Mouse (Mus musculus) MEL (cell line): ENCODE measurements around the gene Slc35e3. TPM values are rescaled to one million over a fixed set of nuclear protein-coding genes. Genes with fewer than 3 reads are reported as not detected.

Experiments
- DNase-seq: peaks from one replicate; pipeline ENCODE4 v3.0.0; 2011; ENCODE audit warnings: low read depth, low spot score
- H3K27ac ChIP-seq: 2 replicates; pipeline ENCODE4 v1.5.1; 2012; ENCODE audit warnings: low read depth, mild to moderate bottlenecking, control low read depth, low read length, moderate library complexity; ENCODE audit not compliant: control insufficient read depth
- H3K27me3 ChIP-seq, 2 experiments: fragments of 150-350 bp in 1 of 2; sonication (generic) in 1 of 2; 2 replicates each; pipeline ENCODE4 v1.6.1; 2012; ENCODE audit warnings: low read length in 2 of 2, mild to moderate bottlenecking in 2 of 2, improper control_type of control experiment in 1 of 2, moderate library complexity in 1 of 2; ENCODE audit not compliant: insufficient read depth in 2 of 2, control insufficient read depth in 1 of 2
- H3K36me3 ChIP-seq, 2 experiments: 2 replicates each; pipeline ENCODE4 v1.6.1; 2012 to 2014; ENCODE audit warnings: low read length in 2 of 2, improper control_type of control experiment in 1 of 2, inconsistent platforms in 1 of 2, mild to moderate bottlenecking in 1 of 2; ENCODE audit not compliant: insufficient read depth in 2 of 2, control insufficient read depth in 1 of 2
- H3K4me1 ChIP-seq, 2 experiments: fragments of 150-350 bp in 1 of 2; sonication (generic) in 1 of 2; 2 replicates each; pipeline ENCODE4 v1.6.1; 2012; ENCODE audit warnings: low read length in 2 of 2, improper control_type of control experiment in 1 of 2, mild to moderate bottlenecking in 1 of 2; ENCODE audit not compliant: insufficient read depth in 2 of 2, control insufficient read depth in 1 of 2
- H3K4me3 ChIP-seq, 2 experiments: fragments of 150-350 bp in 1 of 2; sonication (generic) in 1 of 2; 2 replicates each; pipeline ENCODE4 v1.5.1; 2012; ENCODE audit warnings: low read depth in 2 of 2, low read length in 2 of 2, mild to moderate bottlenecking in 2 of 2, moderate library complexity in 2 of 2, control low read depth in 1 of 2, improper control_type of control experiment in 1 of 2; ENCODE audit not compliant: control insufficient read depth in 1 of 2, insufficient read depth in 1 of 2
- H3K79me2 ChIP-seq: 2 replicates; pipeline ENCODE4 v1.6.1; 2012; ENCODE audit warnings: mild to moderate bottlenecking, low read length, moderate library complexity; ENCODE audit not compliant: control insufficient read depth, poor library complexity, insufficient read depth
- H3K9ac ChIP-seq: 2 replicates; pipeline ENCODE4 v1.6.1; 2012; ENCODE audit warnings: low read depth, mild to moderate bottlenecking, control low read depth, low read length, moderate library complexity; ENCODE audit not compliant: control insufficient read depth, poor library complexity, severe bottlenecking
- H3K9me3 ChIP-seq: fragments of 150-350 bp; sonication (generic); replicated peaks from 2 replicates; pipeline ENCODE4 v1.6.1; 2012; ENCODE audit warnings: mild to moderate bottlenecking, low read length, improper control_type of control experiment, moderate library complexity; ENCODE audit not compliant: insufficient read depth
- BHLHE40 ChIP-seq: IDR thresholded peaks from 2 replicates; pipeline ENCODE4 v1.6.1; 2012; ENCODE audit warnings: low read depth, mild to moderate bottlenecking, inconsistent platforms, low read length, improper control_type of control experiment, borderline replicate concordance
- CHD2 ChIP-seq: IDR thresholded peaks from 2 replicates; pipeline ENCODE4 v1.6.1; 2011; ENCODE audit warnings: low read length, improper control_type of control experiment
- CTCF ChIP-seq, 3 experiments: IDR thresholded peaks in 2 of 3; conservative IDR thresholded peaks in 1 of 3; 2 replicates each; pipeline ENCODE4 v1.5.1; 2011 to 2012; ENCODE audit warnings: low read length in 3 of 3, low read depth in 2 of 3, mild to moderate bottlenecking in 2 of 3, improper control_type of control experiment in 1 of 3, inconsistent platforms in 1 of 3, mixed read lengths in 1 of 3, moderate library complexity in 1 of 3; ENCODE audit not compliant: control insufficient read depth in 1 of 3, insufficient read depth in 1 of 3, poor library complexity in 1 of 3, severe bottlenecking in 1 of 3
- E2F4 ChIP-seq: IDR thresholded peaks from 2 replicates; pipeline ENCODE4 v1.6.1; 2011; ENCODE audit warnings: low read depth, low read length, improper control_type of control experiment, borderline replicate concordance
- EP300 ChIP-seq, 2 experiments: IDR thresholded peaks; 2 replicates each; pipeline ENCODE4 v1.6.1; 2011; ENCODE audit warnings: improper control_type of control experiment in 2 of 2, low read length in 2 of 2, low read depth in 1 of 2, mild to moderate bottlenecking in 1 of 2
- ETS1 ChIP-seq: IDR thresholded peaks from 2 replicates; pipeline ENCODE4 v1.6.1; 2012; ENCODE audit warnings: low read depth, mild to moderate bottlenecking, inconsistent platforms, low read length, improper control_type of control experiment, moderate library complexity
- GABPA ChIP-seq: IDR thresholded peaks from 2 replicates; pipeline ENCODE4 v1.6.1; 2012; ENCODE audit warnings: low read depth, mild to moderate bottlenecking, inconsistent platforms, low read length, improper control_type of control experiment, moderate library complexity
- GATA1 ChIP-seq: IDR thresholded peaks from 2 replicates; pipeline ENCODE4 v1.6.1; 2011; ENCODE audit warnings: low read depth, low read length, improper control_type of control experiment
- MAFK ChIP-seq: IDR thresholded peaks from 2 replicates; pipeline ENCODE4 v1.6.1; 2011; ENCODE audit warnings: low read depth, mild to moderate bottlenecking, low read length, improper control_type of control experiment, borderline replicate concordance
- MAZ ChIP-seq: IDR thresholded peaks from 2 replicates; pipeline ENCODE4 v1.6.1; 2012; ENCODE audit warnings: low read depth, mild to moderate bottlenecking, inconsistent platforms, low read length, improper control_type of control experiment
- MEF2A ChIP-seq: IDR thresholded peaks from 2 replicates; pipeline ENCODE4 v1.6.1; 2014; ENCODE audit warnings: low read depth, mild to moderate bottlenecking, inconsistent platforms, low read length, improper control_type of control experiment; ENCODE audit not compliant: poor library complexity, insufficient replicate concordance, severe bottlenecking; ENCODE audit errors: extremely low read depth
- MXI1 ChIP-seq: IDR thresholded peaks from 2 replicates; pipeline ENCODE4 v1.6.1; 2011; ENCODE audit warnings: mild to moderate bottlenecking, low read depth, low read length, improper control_type of control experiment
- NELFE ChIP-seq: IDR thresholded peaks from 2 replicates; pipeline ENCODE4 v1.6.1; 2011; ENCODE audit warnings: low read depth, low read length, improper control_type of control experiment
- NRF1 ChIP-seq: IDR thresholded peaks from 2 replicates; pipeline ENCODE4 v1.6.1; 2014; ENCODE audit warnings: low read depth, mild to moderate bottlenecking, inconsistent platforms, low read length, improper control_type of control experiment, moderate library complexity; ENCODE audit not compliant: poor library complexity, insufficient read depth, severe bottlenecking
- POLR2A ChIP-seq, 2 experiments: IDR thresholded peaks; 2 replicates each; pipeline ENCODE4 v1.6.1; 2011 to 2012; ENCODE audit warnings: low read length in 2 of 2, mild to moderate bottlenecking in 2 of 2, control low read depth in 1 of 2, improper control_type of control experiment in 1 of 2, low read depth in 1 of 2, moderate library complexity in 1 of 2; ENCODE audit not compliant: control insufficient read depth in 1 of 2, insufficient read depth in 1 of 2, poor library complexity in 1 of 2
- POLR2AphosphoS2 ChIP-seq: IDR thresholded peaks from 2 replicates; pipeline ENCODE4 v1.6.1; 2011; ENCODE audit warnings: low read length, improper control_type of control experiment
- POLR2AphosphoS5 ChIP-seq: IDR thresholded peaks from 2 replicates; pipeline ENCODE4 v1.6.1; 2012; ENCODE audit warnings: low read depth, borderline replicate concordance, mild to moderate bottlenecking, inconsistent platforms, low read length, moderate library complexity, mixed read lengths
- SIN3A ChIP-seq: IDR thresholded peaks from 2 replicates; pipeline ENCODE4 v1.6.1; 2012; ENCODE audit warnings: low read length, improper control_type of control experiment, inconsistent platforms
- SMC3 ChIP-seq: IDR thresholded peaks from 2 replicates; pipeline ENCODE4 v1.6.1; 2011; ENCODE audit warnings: low read depth, low read length, improper control_type of control experiment
- TAL1 ChIP-seq: IDR thresholded peaks from 2 replicates; pipeline ENCODE4 v1.6.1; 2012; ENCODE audit warnings: mild to moderate bottlenecking, inconsistent platforms, low read length, moderate library complexity, mixed read lengths
- TBP ChIP-seq: IDR thresholded peaks from 2 replicates; pipeline ENCODE4 v1.8.0; 2011; ENCODE audit warnings: low read depth, low read length, improper control_type of control experiment
- TCF12 ChIP-seq: IDR thresholded peaks from 2 replicates; pipeline ENCODE4 v1.6.1; 2014; ENCODE audit warnings: low read depth, mild to moderate bottlenecking, inconsistent platforms, low read length, improper control_type of control experiment, moderate library complexity
- USF2 ChIP-seq, 2 experiments: IDR thresholded peaks; 2 replicates each; pipeline ENCODE4 v1.6.1; 2011 to 2012; ENCODE audit warnings: improper control_type of control experiment in 2 of 2, low read length in 2 of 2, borderline replicate concordance in 1 of 2, inconsistent platforms in 1 of 2, low read depth in 1 of 2, mild to moderate bottlenecking in 1 of 2; ENCODE audit not compliant: insufficient read depth in 1 of 2
- ZKSCAN1 ChIP-seq: IDR thresholded peaks from 2 replicates; pipeline ENCODE4 v1.6.1; 2012; ENCODE audit warnings: low read depth, mild to moderate bottlenecking, inconsistent platforms, low read length, improper control_type of control experiment, moderate library complexity
- ZMIZ1 ChIP-seq: IDR thresholded peaks from 2 replicates; pipeline ENCODE4 v1.6.1; 2012; ENCODE audit warnings: low read depth, mild to moderate bottlenecking, inconsistent platforms, low read length, improper control_type of control experiment, moderate library complexity
- ZNF384 ChIP-seq: IDR thresholded peaks from 2 replicates; pipeline ENCODE4 v1.6.1; 2012; ENCODE audit warnings: low read depth, mild to moderate bottlenecking, inconsistent platforms, low read length, improper control_type of control experiment
- polyA plus RNA-seq, 2 experiments: library from polyadenylated mRNA; stranded (reverse) in 1 of 2; unstranded in 1 of 2; fragments of >175 nt in 1 of 2; fragments of >200 nt in 1 of 2; gene quantifications; 2 replicates each; pipeline versions ENCODE4 v1.2.1 to v1.2.4; 2012; ENCODE audit warnings: low replicate concordance in 2 of 2, low read depth in 1 of 2; ENCODE audit not compliant: insufficient read length in 2 of 2, insufficient read depth in 1 of 2, missing spikeins in 1 of 2
- total RNA-seq: library from RNA; depleted of rRNA; stranded (reverse); fragments of 300-350 nt; gene quantifications from 2 replicates; pipeline ENCODE4 v1.2.3, GENCODE M21; 2012

The Slc35e3 gene
- total and polyA plus RNA-seq, 3 experiments, result 3.7 to 7.4 TPM; not detected in 1

DNA sequence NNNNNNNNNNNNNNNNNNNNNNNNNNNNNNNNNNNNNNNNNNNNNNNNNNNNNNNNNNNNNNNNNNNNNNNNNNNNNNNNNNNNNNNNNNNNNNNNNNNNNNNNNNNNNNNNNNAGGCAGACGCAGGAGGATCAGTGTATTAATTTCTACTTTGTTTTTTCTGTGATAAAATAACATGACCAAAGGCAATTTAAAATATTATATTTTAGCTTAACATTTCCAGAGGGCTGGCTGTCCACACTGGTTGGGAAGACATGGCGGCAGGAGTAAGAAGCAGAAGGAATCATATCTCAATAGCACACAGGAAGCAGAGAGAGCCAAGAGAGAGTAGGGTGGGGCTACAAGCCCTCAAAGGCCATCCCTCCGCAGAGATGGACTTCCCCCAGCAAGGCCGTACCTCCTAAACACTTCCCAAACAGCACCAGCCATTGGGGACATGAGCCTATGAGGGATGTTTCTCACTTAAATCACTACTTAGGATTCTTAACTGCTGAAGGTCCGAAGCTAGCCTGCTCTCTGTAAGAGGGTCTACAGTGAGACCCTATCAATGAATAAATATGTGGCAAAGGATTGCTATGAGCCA is 21.9 kb downstream of the Slc35e3 start:
- TF ChIP-seq NELFE (no peak), EP300 (IDR thresholded peaks at IDR 0.05; ENCODE audit: low read depth in 1 of 2, low read length in 2 of 2) (no peak), TBP (no peak), ZMIZ1 (no peak), BHLHE40 (no peak), GABPA (no peak), GATA1 (no peak), CHD2 (no peak), TCF12 (no peak)
- no peaks in the 10 kb centered on the region for H3K79me2 ChIP-seq
- H3K9me3 ChIP-seq, result no peaks in the 10 kb centered on the region
- H3K4me3 ChIP-seq, result no peak overlapping the region
- H3K27me3 ChIP-seq, result no peaks in the 10 kb centered on the region
- no peak overlapping the region for H3K27ac ChIP-seq
- no peak overlapping the region for H3K9ac ChIP-seq
- peaks cover 0 to 3% of the 10 kb centered on the region in 2 experiments; a peak in 1 of 4 replicates for H3K4me1 ChIP-seq
- DNase-seq, result no peak
- peaks cover 0 to 2% of the 10 kb centered on the region in 2 experiments; a peak in 2 of 4 replicates for H3K36me3 ChIP-seq

DNA sequence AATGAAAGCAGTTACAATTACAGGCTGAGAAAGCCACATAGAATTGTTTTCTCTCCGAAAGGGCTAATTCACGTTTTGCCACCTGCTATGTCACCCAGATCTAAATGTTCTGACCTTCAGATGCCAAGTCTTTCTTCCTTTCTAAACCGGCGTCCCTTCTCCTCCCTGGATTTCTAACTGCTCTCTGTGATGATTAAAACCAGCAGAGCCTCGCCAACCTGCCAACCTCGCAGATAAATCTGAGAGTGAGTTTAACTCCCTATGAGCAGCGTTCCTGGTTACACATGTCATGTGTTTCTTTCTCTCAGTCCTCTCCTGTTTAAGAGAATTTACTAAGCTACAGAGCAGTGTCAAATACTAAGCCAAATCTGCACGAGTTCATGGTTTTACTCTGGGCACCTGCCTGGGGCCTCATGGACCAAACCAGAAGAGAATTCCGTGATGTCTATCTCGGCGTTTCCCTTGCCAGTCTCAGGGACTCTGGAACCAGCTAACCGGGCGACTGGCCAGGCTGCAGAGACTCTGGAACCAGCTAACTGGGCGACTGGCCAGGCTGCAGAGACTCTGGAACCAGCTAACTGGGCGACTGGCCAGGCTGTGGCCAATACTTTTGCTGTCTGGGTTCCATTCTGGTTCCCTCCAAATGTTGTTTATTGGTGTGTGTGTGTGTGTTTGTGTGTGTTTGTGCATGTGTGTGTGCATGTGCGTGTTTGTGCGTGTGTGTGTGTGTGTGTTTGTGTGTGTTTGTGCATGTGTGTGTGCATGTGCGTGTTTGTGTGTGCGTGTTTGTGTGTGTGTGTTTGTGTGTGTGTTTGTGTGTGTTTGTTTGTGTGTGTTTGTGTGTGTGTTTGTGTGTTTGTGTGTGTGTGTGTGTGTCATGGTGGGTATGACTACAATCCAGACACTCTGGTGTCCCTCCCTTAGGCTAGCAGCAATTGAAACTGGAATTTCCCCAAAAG is 27.7 kb downstream of the Slc35e3 start:
- Histone ChIP-seq H3K79me2 (no peaks in the 10 kb centered on the region), H3K27me3 (no peaks in the 10 kb centered on the region), H3K9me3 (no peaks in the 10 kb centered on the region), H3K27ac (no peak overlapping the region), H3K9ac (no peak overlapping the region), H3K4me3 (no peak overlapping the region), H3K4me1 (peaks cover 0 to 10% of the 10 kb centered on the region in 2 experiments; a peak in 2 of 4 replicates), H3K36me3 (no peaks in the 10 kb centered on the region; a peak in 1 of 4 replicates)
- no peak for DNase-seq
- no peak for TF ChIP-seq USF2 (IDR thresholded peaks at IDR 0.05; ENCODE audit: borderline replicate concordance in 1 of 2, insufficient read depth in 1 of 2, low read depth in 1 of 2, low read length in 2 of 2)
- TF ChIP-seq TCF12, result no peak
- no peak for TF ChIP-seq EP300 (IDR thresholded peaks at IDR 0.05; ENCODE audit: low read depth in 1 of 2, low read length in 2 of 2)
- no peak for TF ChIP-seq POLR2A (IDR thresholded peaks at IDR 0.05; ENCODE audit: control insufficient read depth in 1 of 2, insufficient read depth in 1 of 2, low read depth in 1 of 2, low read length in 2 of 2, poor library complexity in 1 of 2)
- no peak for TF ChIP-seq POLR2AphosphoS2
- TF ChIP-seq ETS1, result no peak
- no peak for TF ChIP-seq ZKSCAN1
- TF ChIP-seq CTCF (IDR thresholded peaks at IDR 0.05 in 2 of 3, conservative IDR thresholded peaks at IDR 0.05 in 1 of 3; ENCODE audit: control insufficient read depth in 1 of 3, insufficient read depth in 1 of 3, low read depth in 2 of 3, low read length in 3 of 3, poor library complexity in 1 of 3, severe bottlenecking in 1 of 3), result no peak
- no peak for TF ChIP-seq ZNF384
- TF ChIP-seq SIN3A, result no peak
- TF ChIP-seq GATA1, result no peak
- no peak for TF ChIP-seq MEF2A
- no peak for TF ChIP-seq MAZ
- no peak for TF ChIP-seq POLR2AphosphoS5
- TF ChIP-seq MXI1, result no peak
- TF ChIP-seq TAL1, result no peak
- TF ChIP-seq NRF1, result no peak
- TF ChIP-seq SMC3, result no peak
- TF ChIP-seq E2F4, result no peak
- no peak for TF ChIP-seq MAFK
